Mouse (Mus musculus) hindbrain, embryonic 11.5 days (tissue): ENCODE data around the gene Eif4a1. TPM values are rescaled to one million over a fixed set of nuclear protein-coding genes. Genes with fewer than 3 reads are reported as not detected.
A peak's percentile ranks its signal among the peaks of the same experiment; 100 is the strongest.

Experiments
- ATAC-seq: fragments of 200-750 bp; cut with Nextera tagmentation; 2 replicates; pipeline ENCODE4 v1.8.0; 2017; ENCODE audit warnings: mild to moderate bottlenecking, moderate TSS enrichment, moderate library complexity; ENCODE audit not compliant: low FRiP score
- DNase-seq: peaks from one replicate; pipeline ENCODE4 v3.0.0-alpha.2; 2015; ENCODE audit warnings: low spot score
- H3K27ac ChIP-seq: fragments of 300-500 bp; sonication (generic); 2 replicates; pipeline ENCODE4 v1.5.1; 2014; ENCODE audit warnings: mild to moderate bottlenecking, low read depth, low read length
- H3K27me3 ChIP-seq: fragments of 300-500 bp; sonication (generic); 2 replicates; pipeline ENCODE4 v1.6.1; 2014; ENCODE audit warnings: mild to moderate bottlenecking, low read length, moderate library complexity, mixed read lengths; ENCODE audit not compliant: control insufficient read depth, insufficient read depth
- H3K36me3 ChIP-seq: fragments of 300-500 bp; sonication (generic); 2 replicates; pipeline ENCODE4 v1.6.1; 2014; ENCODE audit warnings: mild to moderate bottlenecking, low read length, moderate library complexity, mixed read lengths; ENCODE audit not compliant: control insufficient read depth, insufficient read depth
- H3K4me1 ChIP-seq: fragments of 300-500 bp; sonication (generic); replicated peaks from 2 replicates; pipeline ENCODE4 v1.6.1; 2014; ENCODE audit warnings: low read length, mixed read lengths; ENCODE audit not compliant: control insufficient read depth, insufficient read depth
- H3K4me2 ChIP-seq: fragments of 300-500 bp; sonication (generic); replicated peaks from 2 replicates; pipeline ENCODE4 v1.6.1; 2014; ENCODE audit warnings: mild to moderate bottlenecking, low read depth, low read length
- H3K4me3 ChIP-seq: fragments of 300-500 bp; sonication (generic); 2 replicates; pipeline ENCODE4 v1.5.1; 2014; ENCODE audit warnings: low read depth, low read length
- H3K9ac ChIP-seq: fragments of 300-500 bp; sonication (generic); 2 replicates; pipeline ENCODE4 v1.6.1; 2014; ENCODE audit warnings: low read depth, low read length
- H3K9me3 ChIP-seq: fragments of 300-500 bp; sonication (generic); 2 replicates; pipeline ENCODE4 v1.6.1; 2016; ENCODE audit warnings: low read length; ENCODE audit not compliant: control insufficient read depth
- WGBS: fragments of 180-500 bp; shearing (Covaris S2); extraction: QIAGEN DNeasy Blood & Tissue Kit; methylation state at CpG from one replicate; pipeline ENCODE4 v1.1.7; 2014; 5-methylcytosine and 5-hydroxymethylcytosine counted together
- polyA plus RNA-seq: library from polyadenylated mRNA; unstranded; fragments of >200 nt; fragmentation: Nextera tagmentation; extraction: Ambion mirVana; gene quantifications from 2 replicates; pipeline ENCODE4 v1.2.1, GENCODE M21; 2014

Gene Eif4a1
- 891 and 905 TPM in 2 replicates for polyA plus RNA-seq

DNA sequence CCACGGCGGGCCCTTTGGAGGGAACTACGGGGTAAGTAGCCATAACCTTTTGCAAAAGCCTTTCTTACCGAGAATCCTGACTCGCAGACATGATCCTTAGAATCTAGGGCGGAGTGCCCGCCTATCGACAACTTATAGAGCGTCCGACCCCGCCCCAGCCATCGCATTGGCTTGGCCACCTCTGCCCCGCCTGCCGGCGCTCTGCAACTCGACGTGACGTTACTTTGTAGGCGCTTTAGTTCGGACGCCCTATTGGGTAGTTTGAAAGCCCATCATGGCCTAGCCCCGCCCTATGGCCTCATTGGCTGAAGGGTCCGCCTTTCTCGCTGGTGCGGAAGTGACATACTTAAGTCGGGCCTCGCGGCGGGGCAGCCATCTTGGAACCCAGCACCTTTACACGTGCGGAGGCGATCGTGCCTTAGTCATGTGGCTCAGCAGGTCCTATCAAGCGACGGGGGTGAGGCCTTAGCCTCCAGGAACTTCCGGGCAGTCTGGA, at the start of gene Eif4a1:
Gene Eif4a1, minus strand, starts transcription at position 213 of the 496 bp plus-strand sequence.
- peak within 1 kb of the TSS; percentile 93 for H3K27ac ChIP-seq
- peak within 1 kb of the TSS; percentile 96 for H3K9ac ChIP-seq
- DNase-seq = peak; percentile 100
- H3K27me3 ChIP-seq = no peaks in the 10 kb centered on the region
- no peaks in the 10 kb centered on the region; the same call in 1 of the 2 replicates for H3K4me1 ChIP-seq
- peak within 1 kb of the TSS; percentile 87 for H3K4me3 ChIP-seq
- under 1% methylated on average over 36 of the region's 36 CpGs for WGBS
- peak within 1 kb of the TSS; percentile 88 for H3K4me2 ChIP-seq
- ATAC-seq = peak; percentile 99
- peaks cover 31% of the 10 kb centered on the region for H3K36me3 ChIP-seq
- no peaks in the 10 kb centered on the region for H3K9me3 ChIP-seq

GRCm38 (mm10) chr11:69720852-69721251, 48.6 kb upstream of the Eif4a1 start:
- 88% methylated on average over 6 of the region's 6 CpGs for WGBS
- no peak overlapping the region for H3K4me3 ChIP-seq
- ATAC-seq = no peak

DNA sequence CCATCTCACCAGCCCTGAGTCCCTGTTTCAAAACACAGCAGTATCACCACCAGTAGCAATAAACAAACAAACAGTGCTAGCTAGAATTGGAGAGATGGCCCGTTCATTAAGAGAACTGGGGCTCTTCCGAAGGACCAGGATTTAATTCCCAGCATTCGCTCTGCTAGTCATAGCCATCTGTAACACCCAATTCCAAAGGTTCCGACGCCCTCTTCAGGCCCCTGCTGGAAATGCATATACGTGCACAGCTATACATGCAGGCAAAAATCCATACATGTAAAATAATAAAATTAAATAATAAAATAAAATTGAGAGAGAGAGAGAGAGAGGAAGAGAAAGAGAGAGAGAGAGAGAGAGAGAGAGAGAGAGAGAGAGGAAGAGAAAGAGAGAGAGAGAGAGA, 47.2 kb upstream of the Eif4a1 start:
- no peaks in the 10 kb centered on the region for H3K27me3 ChIP-seq
- no peak overlapping the region for H3K4me3 ChIP-seq
- no peak overlapping the region for H3K4me2 ChIP-seq
- H3K9me3 ChIP-seq = no peaks in the 10 kb centered on the region
- ATAC-seq = no peak
- no peak for DNase-seq
- WGBS = 73% methylated on average over 6 of the region's 6 CpGs
- H3K9ac ChIP-seq = no peak overlapping the region
- H3K36me3 ChIP-seq = no peaks in the 10 kb centered on the region
- H3K27ac ChIP-seq = no peak overlapping the region
- H3K4me1 ChIP-seq = no peaks in the 10 kb centered on the region

More at GRCm38 (mm10) chr11:69720852-69721251, 48.6 kb upstream of the Eif4a1 start:
- Histone ChIP-seq H3K4me2 (no peak overlapping the region), H3K9ac (no peak overlapping the region), H3K27ac (no peak overlapping the region), H3K27me3 (no peaks in the 10 kb centered on the region), H3K36me3 (no peaks in the 10 kb centered on the region), H3K9me3 (no peaks in the 10 kb centered on the region), H3K4me1 (no peaks in the 10 kb centered on the region)
- DNase-seq = no peak

DNA sequence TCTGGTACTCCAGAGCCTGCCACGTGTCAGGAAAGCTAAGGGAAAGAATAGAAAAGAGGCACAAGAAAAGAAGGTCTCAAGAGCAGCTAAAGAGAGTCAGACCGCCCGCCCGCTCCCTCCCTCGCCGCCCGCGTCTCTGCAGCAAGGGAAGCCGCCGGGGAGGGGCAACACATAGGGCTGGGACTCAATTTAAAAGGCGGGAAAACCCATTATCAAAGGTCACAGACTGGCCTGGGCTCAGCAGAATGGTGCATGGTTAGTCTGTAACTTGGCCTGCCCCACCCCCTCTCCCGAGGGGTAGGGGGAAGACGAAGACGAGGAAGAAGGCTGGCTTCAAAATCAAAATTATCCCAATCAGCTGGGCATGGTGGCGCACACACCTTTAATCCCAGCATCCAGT, 46.4 kb upstream of the Eif4a1 start:
- no peaks in the 10 kb centered on the region for H3K4me1 ChIP-seq
- no peak overlapping the region for H3K27ac ChIP-seq
- H3K4me2 ChIP-seq = 0 out of 2 replicates have a peak overlapping the region, but pooled peaks have one; percentile 4
- no peaks in the 10 kb centered on the region for H3K36me3 ChIP-seq
- DNase-seq = no peak
- whole genome bisulfite sequencing = 20% methylated on average over 15 of the region's 15 CpGs
- no peaks in the 10 kb centered on the region for H3K27me3 ChIP-seq
- ATAC-seq = no peak
- H3K4me3 ChIP-seq = no peak overlapping the region
- H3K9me3 ChIP-seq = no peaks in the 10 kb centered on the region
- H3K9ac ChIP-seq = peak overlapping the region; percentile 28; the same call in 1 of the 2 replicates

DNA sequence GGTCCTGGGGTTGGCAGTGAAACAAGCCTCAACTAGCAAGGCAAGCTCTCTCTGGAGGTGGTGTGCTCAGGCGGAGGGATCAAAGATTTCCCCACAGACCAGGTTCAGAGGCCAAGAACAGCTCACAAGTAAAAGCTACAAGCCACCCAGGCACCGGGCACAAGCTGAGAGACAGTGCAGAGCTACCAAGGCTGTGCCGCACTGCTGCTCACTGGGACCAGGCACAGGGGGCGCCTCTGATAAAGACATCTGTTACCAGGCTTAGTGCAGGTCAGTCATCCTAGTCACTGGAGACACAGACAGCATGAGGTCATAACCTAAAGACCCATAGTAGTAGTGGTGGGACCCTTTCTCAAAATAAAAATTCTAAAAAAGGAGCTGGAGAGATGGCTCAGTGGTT, 44.7 kb upstream of the Eif4a1 start:
- no peak overlapping the region for H3K4me2 ChIP-seq
- H3K4me1 ChIP-seq = no peaks in the 10 kb centered on the region
- H3K27me3 ChIP-seq = no peaks in the 10 kb centered on the region
- no peak overlapping the region for H3K4me3 ChIP-seq
- H3K36me3 ChIP-seq = no peaks in the 10 kb centered on the region
- DNase-seq (no peak), ATAC-seq (no peak)
- no peak overlapping the region for H3K27ac ChIP-seq
- H3K9me3 ChIP-seq = no peaks in the 10 kb centered on the region
- no peak overlapping the region for H3K9ac ChIP-seq
- 49% methylated on average over 4 of the region's 4 CpGs for WGBS

DNA sequence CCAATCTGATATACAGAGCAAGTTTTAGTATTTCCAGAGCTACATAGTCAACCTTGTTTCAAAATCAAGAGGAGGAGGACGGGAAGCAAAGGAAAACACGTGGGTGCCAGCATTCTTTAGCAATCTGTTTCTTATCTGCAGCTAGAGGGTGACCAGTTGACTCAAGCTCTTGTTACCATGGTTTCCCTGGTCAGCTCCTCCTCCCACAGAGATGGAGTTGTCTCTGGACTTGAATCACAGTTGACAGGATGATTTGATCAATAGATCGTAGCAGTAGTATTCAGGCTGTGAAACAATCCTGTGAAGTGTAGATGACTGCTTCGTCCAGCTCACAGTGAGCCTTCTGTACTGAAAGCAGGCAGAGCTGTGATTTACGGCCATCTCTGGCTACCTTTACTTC, 43.7 kb upstream of the Eif4a1 start:
- DNase-seq (no peak), ATAC-seq (no peak)
- no peaks in the 10 kb centered on the region for H3K4me1 ChIP-seq
- H3K27ac ChIP-seq = no peak overlapping the region
- H3K9me3 ChIP-seq = no peaks in the 10 kb centered on the region
- H3K36me3 ChIP-seq = no peaks in the 10 kb centered on the region
- no peak overlapping the region for H3K4me2 ChIP-seq
- 25% methylated on average over 5 of the region's 5 CpGs for WGBS
- H3K27me3 ChIP-seq = no peaks in the 10 kb centered on the region
- H3K4me3 ChIP-seq = no peak overlapping the region
- no peak overlapping the region for H3K9ac ChIP-seq

DNA sequence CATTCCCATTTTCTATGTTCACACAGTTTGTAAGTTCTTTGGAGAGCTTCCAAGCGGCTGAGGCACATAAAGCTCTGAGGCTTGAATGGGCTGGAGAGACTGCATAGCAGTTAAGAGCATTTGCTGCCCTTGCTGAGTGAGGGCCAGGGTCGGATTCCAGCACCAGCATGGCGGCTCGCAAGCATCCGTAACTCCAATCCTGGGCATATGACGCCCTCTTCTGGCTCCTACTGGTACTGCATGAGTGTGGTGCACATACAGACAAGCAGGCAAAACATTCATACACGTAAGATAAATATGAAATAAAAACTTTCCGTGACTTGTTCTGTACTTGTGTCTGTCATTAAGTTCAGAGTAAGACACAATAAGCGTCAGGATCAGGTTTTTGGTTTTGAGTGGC, 43.3 kb upstream of the Eif4a1 start:
- no peaks in the 10 kb centered on the region for H3K27me3 ChIP-seq
- no peak overlapping the region for H3K4me3 ChIP-seq
- no peak overlapping the region for H3K27ac ChIP-seq
- H3K4me1 ChIP-seq = no peaks in the 10 kb centered on the region
- 55% methylated on average over 9 of the region's 9 CpGs for WGBS
- no peak overlapping the region for H3K4me2 ChIP-seq
- H3K9me3 ChIP-seq = no peaks in the 10 kb centered on the region
- DNase-seq (peak; percentile 33), ATAC-seq (no peak)
- H3K36me3 ChIP-seq = no peaks in the 10 kb centered on the region
- H3K9ac ChIP-seq = no peak overlapping the region

DNA sequence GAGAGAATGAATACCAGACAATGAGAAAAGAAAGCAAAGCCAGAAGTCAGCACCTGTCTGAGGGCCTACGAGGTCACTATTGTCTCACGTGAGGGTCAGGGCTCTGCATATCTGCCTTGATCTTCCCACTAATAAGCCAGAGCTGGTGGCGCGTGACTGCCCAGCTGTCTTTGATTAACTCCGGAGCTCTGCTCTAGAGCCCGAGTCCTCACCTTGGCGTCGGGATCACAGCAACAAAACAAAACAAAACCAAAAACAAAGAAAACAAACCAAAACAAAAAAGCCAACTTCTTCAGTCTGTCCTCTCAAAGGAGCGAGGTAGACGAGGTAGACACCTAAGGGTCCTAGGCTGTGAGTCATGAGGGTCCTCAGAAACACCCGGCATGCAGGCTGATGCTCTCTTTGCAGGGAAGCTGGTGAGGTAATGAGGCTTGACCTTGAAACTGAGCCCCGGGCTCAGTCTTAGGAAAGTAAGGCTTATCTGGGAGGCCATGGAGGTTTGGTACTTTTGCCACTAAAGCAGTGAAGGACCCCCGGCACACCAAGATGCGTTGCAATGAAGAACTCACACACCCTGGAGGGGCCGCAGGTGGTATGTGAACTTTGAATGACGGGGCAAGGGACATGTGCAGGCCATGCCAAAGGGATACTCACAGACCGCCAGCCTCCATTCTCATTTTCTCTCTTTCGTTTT, 42.6 kb upstream of the Eif4a1 start:
- no peak overlapping the region for H3K27ac ChIP-seq
- ATAC-seq (no peak), DNase-seq (no peak)
- H3K4me3 ChIP-seq = no peak overlapping the region
- no peak overlapping the region for H3K9ac ChIP-seq
- H3K27me3 ChIP-seq = no peaks in the 10 kb centered on the region
- H3K4me1 ChIP-seq = no peaks in the 10 kb centered on the region
- no peaks in the 10 kb centered on the region for H3K36me3 ChIP-seq
- no peak overlapping the region for H3K4me2 ChIP-seq
- WGBS = 63% methylated on average over 18 of the region's 18 CpGs
- no peaks in the 10 kb centered on the region for H3K9me3 ChIP-seq
